Mouse (Mus musculus): ENCODE measurements around the gene Wdr35.
"Not testable (repeated sequence)": the region's sequence is repeated elsewhere in the genome, so short reads cannot be mapped to it uniquely, and the experiment has no call there.

Gene Wdr35

DNA sequence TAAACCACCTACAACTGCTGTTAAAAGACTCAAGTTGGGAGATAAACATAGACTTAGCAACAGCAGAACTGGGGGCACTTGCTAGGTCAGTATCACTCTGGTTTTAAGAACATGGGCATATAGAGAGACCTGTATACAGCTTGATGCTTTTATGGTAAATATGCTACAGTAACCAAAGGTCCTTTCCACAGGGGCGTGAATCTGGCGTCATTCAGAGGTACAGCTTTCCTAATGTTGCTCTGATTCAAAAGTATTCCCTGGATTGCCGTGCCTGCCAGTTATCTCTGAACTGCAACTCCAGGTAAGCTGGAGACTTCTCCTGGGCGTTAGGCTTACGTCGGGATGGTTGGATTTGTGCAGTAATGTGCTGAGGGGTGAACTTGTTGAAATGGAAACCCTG, 34.1 kb downstream of the Wdr35 start:
- no peak for DNase-seq

GRCm38 (mm10) chr12:9010311-9010710, 36.6 kb downstream of the Wdr35 start:
- no peak for DNase-seq

DNA sequence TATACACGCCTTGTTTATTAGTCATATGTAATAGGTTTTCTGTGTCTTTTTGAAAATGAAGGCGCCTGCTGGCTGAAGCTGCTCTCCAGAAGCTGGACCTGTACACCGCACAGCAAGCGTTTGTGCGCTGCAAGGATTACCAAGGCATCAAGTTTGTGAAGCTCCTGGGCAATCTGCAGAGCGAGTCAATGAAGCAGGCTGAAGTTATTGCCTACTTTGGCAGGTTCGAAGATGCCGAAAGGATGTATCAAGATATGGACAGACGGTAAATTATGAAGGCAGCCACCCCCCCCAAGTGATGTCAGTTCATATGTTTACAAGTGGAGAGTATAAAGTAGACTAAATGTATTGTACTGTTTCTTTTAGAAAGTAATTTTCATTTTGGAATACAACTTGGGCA, 42.7 kb downstream of the Wdr35 start:
- no peak for DNase-seq

DNA sequence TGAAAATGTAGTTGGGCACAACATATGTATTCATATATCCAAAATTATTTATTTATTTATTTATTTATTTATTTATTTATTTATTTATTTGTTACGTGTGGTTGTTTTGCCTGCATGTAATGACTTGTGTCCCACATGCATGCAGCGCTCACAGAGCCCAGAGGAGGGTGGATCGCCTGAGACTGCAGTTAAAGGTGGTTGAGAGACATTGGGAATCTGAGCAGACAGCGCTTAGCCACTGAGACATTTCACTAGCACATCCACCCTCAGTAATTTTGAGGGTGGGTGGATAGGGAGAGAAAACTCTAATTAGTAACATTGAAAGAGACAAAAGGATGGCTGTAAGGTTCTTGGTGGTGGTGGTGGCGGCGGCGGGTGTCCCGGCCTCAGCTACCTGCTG, 46.7 kb downstream of the Wdr35 start:
- no peak for DNase-seq

GRCm38 (mm10) chr12:9020986-9021385, 47.3 kb downstream of the Wdr35 start:
- no peak for DNase-seq

DNA sequence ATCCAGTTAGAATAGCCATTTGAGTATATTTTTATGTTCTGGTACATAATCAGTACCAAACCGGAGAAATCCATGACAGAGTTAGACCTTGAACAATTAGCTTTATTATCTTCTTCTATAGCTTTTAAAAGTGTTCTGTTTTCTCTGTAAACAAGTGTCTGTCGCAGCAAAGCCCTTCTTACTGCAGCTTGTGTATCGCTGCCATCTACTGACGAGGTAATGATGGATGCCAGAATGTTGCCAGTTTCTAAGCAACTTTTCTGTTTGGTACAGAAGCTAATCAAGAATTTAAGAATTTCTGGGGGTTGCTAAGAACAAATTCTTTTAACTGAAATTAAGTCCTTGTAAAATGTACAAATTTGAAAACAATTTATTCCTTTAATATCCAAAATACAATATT, 49.3 kb downstream of the Wdr35 start:
- no peak for DNase-seq

- DNase-seq = no peak
These were observed 50.4 kb downstream of the Wdr35 start for GRCm38 (mm10) chr12:9024071-9024470.

DNA sequence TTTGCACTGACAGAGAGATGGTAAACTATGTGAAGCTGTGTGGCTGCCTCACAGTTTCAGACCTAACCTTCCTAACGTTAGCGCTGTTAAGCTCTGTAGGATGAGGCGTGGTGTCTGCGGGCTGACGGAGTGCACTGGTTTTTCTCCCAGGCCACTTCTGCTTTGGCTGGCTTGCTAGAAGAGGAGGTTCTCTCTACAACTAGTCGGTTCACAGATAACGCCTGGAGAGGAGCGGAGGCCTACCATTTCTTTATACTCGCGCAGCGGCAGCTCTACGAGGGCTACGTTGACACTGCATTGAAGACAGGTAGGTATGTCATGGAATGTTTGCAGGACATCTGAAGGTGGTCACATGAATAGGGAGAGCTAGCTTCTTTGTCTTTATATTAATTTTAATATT, 51.0 kb downstream of the Wdr35 start:
- DNase-seq = no peak

- DNase-seq = no peak
These were observed 53.2 kb downstream of the Wdr35 start for GRCm38 (mm10) chr12:9026843-9027242.

- not testable (repeated sequence) for DNase-seq
These were observed 55.1 kb downstream of the Wdr35 start for GRCm38 (mm10) chr12:9028816-9029215.

DNA sequence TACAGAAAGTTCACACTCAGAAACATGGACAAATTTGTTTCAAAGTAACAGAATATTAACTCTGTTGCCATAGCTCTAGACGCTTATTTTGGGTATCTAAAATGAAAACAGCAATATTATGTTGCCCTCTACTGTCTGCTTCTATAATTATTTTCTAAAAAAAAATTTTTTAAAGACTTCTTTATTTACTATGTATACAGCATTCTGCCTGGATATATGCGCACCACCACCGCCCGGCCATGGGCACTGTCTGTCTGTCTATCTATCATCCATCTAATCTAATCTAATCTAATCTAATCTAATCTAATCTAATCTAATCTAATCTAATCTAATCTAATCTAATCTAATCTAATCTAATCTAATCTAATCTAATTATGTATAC, 55.8 kb downstream of the Wdr35 start:
- DNase-seq = no peak

DNA sequence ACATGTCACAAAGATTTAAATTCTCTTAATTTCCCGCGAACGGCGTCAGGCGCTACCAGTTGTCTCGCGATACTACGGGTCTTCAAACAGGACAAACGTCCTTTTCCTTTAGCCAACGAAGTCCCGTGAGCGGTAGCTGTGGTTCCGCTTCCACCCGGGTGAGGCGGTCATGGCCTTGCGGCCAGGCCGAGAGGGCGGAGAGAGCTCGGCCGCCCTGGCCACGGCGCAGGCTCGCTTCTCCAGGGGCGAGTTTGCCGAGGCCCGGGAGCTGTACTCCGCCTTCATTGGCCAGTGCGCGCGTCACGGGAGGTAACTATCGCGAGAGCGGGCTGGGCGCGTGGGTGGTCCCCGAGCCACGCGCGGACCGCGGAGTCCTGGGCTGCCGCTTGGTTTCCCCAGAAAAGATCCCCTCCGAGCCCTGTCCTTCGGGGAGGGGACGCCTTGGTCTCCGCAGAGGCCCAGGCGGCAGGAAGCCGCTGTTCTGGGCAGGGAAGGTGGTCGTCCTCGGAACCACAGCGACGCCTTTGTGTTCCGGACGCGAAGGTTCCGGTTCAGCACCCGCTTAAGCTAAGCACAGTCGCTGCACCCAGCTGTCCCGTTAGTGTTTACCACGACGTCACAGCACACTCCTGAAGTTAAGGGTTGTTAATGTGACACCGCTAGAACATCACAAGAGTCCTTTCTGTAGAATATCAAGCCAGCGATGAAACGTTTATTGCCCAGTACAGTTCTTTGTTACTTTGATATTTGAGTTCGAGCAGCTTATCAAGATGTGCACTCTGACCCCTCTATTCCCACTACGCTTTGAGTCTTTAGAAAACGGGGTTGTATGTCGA, 56.4 kb downstream of the Wdr35 start, which contains the start of gene Ttc32:
Ttc32 (plus strand) TSS at position 110 of the 836 bp plus-strand sequence.
- DNase-seq = peak; percentile 97

GRCm38 (mm10) chr12:9031166-9031565, 57.5 kb downstream of the Wdr35 start:
- no peak for DNase-seq

GRCm38 (mm10) chr12:9033140-9033539, 59.4 kb downstream of the Wdr35 start:
- DNase-seq = no peak

GRCm38 (mm10) chr12:9036409-9036808, 62.7 kb downstream of the Wdr35 start:
- no peak for DNase-seq

GRCm38 (mm10) chr12:9040177-9040576, 66.5 kb downstream of the Wdr35 start:
- DNase-seq = no peak

DNA sequence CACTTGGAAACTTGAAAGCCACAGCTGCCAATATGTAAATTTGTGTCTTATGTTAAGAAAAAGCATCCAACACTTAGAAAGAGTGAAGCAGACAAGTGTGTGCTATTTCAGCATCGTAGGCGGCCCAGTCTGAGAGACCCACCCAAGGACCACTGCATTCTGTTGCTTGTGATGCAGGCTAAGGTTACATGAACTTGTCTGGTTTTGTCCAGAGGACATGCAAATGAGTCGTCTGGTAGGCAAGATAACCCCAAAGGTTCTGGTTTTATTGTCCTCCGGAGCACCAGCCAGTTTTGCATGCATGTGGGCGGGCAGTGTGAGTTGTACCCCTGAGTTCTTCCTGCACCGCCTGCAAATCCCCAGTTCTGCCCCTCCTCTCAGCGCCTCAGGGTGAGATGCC, 67.0 kb downstream of the Wdr35 start:
- no peak for DNase-seq

GRCm38 (mm10) chr12:9042316-9042715, 68.6 kb downstream of the Wdr35 start:
- DNase-seq = no peak

- DNase-seq = no peak
These were observed 69.1 kb downstream of the Wdr35 start for GRCm38 (mm10) chr12:9042759-9043158.

DNA sequence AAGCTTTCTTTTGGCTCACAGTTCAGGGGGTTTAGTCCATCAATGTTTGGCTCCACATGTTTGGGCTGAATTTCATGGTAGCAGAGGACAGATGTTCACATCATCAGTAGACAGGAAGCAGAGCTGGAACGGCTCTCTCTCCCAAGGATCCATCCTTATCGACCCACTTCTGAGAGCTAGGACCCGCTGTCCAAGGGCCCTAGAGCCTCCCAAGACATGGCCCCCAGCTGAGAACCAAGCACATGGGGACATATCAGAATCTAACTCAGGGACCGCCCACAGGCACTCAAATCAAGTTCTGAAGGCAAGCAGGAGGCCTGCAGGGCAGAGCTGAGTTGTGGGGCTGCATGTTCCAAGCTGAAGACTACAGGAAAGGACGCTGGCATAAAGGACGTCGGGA, 71.0 kb downstream of the Wdr35 start:
- no peak for DNase-seq

GRCm38 (mm10) chr12:9046674-9047073, 73.0 kb downstream of the Wdr35 start:
- DNase-seq = no peak

GRCm38 (mm10) chr12:9048090-9048489, 74.4 kb downstream of the Wdr35 start:
- DNase-seq = no peak

- no peak for DNase-seq
These were observed 77.1 kb downstream of the Wdr35 start for GRCm38 (mm10) chr12:9050824-9051223.

DNA sequence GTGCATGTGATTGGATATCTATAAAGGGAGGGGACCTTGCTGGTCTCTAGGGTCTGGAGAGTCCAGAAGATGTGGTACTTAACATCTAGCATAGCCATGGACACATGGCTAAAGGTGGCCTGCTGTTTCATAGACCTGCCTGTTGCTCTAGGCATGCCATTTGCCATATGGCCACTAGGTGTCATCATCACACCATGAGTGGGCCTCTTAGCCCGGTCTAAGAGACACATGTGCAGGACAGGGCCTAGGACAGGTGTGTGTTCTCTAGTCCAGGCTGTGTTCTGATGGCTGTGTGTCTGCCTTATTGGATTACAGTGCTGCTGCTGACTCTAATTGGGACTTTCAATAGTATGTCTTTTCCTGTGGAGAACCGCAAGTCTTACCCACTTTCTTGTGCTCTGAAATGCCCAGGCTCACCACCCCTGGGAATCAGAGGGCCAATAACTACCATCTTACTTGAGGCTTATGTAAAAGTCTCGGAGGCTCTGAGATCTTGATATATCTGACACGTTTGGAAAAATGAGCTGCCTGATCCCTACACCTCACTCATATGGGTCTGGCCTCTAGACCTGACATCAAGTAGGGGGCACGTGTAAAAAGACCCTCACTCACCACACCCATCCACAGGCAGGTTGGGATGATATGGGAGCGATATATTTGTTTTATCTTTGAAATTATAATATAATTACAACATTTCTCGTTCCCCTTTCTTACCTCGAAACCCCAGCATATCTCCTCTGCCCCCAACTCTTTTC, 78.6 kb downstream of the Wdr35 start:
- peak; percentile 91 for DNase-seq

Measured in lung, postnatal 36 days (tissue).